Mouse (Mus musculus): ENCODE results near the gene Padi1. TPM values are rescaled to one million over a fixed set of nuclear protein-coding genes. Genes with fewer than 3 reads are reported as not detected.

Gene Padi1
- polyA plus RNA-seq, 1 experiment, result 0.13 TPM

- Histone ChIP-seq H3K4me1 (ENCODE audit: control insufficient read depth, insufficient read depth, insufficient read length) (peaks cover 7% of the 10 kb centered on the region), H3K27me3 (ENCODE audit: control insufficient read depth, insufficient read depth, low read length) (no peaks in the 10 kb centered on the region), H3K4me3 (ENCODE audit: extremely low read depth, insufficient read depth, insufficient read length) (peak overlapping the region; percentile 21; the same call in 1 of the 2 replicates), H3K27ac (ENCODE audit: insufficient read depth, low read length) (0 out of 2 replicates have a peak overlapping the region, but pooled peaks have one; percentile 14), H3K36me3 (ENCODE audit: control insufficient read depth, insufficient read depth, low read length) (no peaks in the 10 kb centered on the region)
- TF ChIP-seq CTCF (IDR thresholded peaks at IDR 0.05; ENCODE audit: extremely low read depth, insufficient read depth, insufficient read length, insufficient replicate concordance) (no peak), POLR2A (IDR thresholded peaks at IDR 0.05; ENCODE audit: low read depth, low read length) (no peak)
- peak in 1 of 2 experiments; percentile 11 for DNase-seq (ENCODE audit: low read depth in 1 of 2, low spot score in 2 of 2)
- 16% methylated on average over 13 of the region's 13 CpGs for WGBS
Observed at GRCm38 (mm10) chr4:140770433-140770832, 75.1 kb downstream of the Padi1 start.

- H3K4me3 ChIP-seq (ENCODE audit: extremely low read depth, insufficient read depth, insufficient read length), result no peak overlapping the region
- H3K4me1 ChIP-seq (ENCODE audit: control insufficient read depth, insufficient read depth, insufficient read length), result peaks cover 6% of the 10 kb centered on the region
- H3K36me3 ChIP-seq (ENCODE audit: control insufficient read depth, insufficient read depth, low read length), result no peaks in the 10 kb centered on the region
- TF ChIP-seq POLR2A (IDR thresholded peaks at IDR 0.05; ENCODE audit: low read depth, low read length) (no peak), CTCF (IDR thresholded peaks at IDR 0.05; ENCODE audit: extremely low read depth, insufficient read depth, insufficient read length, insufficient replicate concordance) (no peak)
- DNase-seq (ENCODE audit: low read depth in 1 of 2, low spot score in 2 of 2), result no peak
- no peak overlapping the region for H3K27ac ChIP-seq (ENCODE audit: insufficient read depth, low read length)
- WGBS, result 94% methylated on average over 5 of the region's 5 CpGs
- H3K27me3 ChIP-seq (ENCODE audit: control insufficient read depth, insufficient read depth, low read length), result no peaks in the 10 kb centered on the region
Observed at GRCm38 (mm10) chr4:140768973-140769372, 76.6 kb downstream of the Padi1 start.

- no peak overlapping the region for H3K27ac ChIP-seq (ENCODE audit: insufficient read depth, low read length)
- WGBS, result 52% methylated on average over 3 of the region's 3 CpGs
- TF ChIP-seq POLR2A (IDR thresholded peaks at IDR 0.05; ENCODE audit: low read depth, low read length) (no peak), CTCF (IDR thresholded peaks at IDR 0.05; ENCODE audit: extremely low read depth, insufficient read depth, insufficient read length, insufficient replicate concordance) (no peak)
Observed at GRCm38 (mm10) chr4:140765936-140766335, 79.6 kb downstream of the Padi1 start.

GRCm38 (mm10) chr4:140763158-140763557, 82.4 kb downstream of the Padi1 start:
- WGBS, result 40% methylated on average over 9 of the region's 9 CpGs
- peak; percentile 28 to 65 for DNase-seq (ENCODE audit: low read depth in 1 of 2, low spot score in 2 of 2)

More at GRCm38 (mm10) chr4:140765936-140766335, 79.6 kb downstream of the Padi1 start:
- H3K4me3 ChIP-seq (ENCODE audit: extremely low read depth, insufficient read depth, insufficient read length), result no peak overlapping the region
- no peaks in the 10 kb centered on the region for H3K27me3 ChIP-seq (ENCODE audit: control insufficient read depth, insufficient read depth, low read length)
- no peaks in the 10 kb centered on the region for H3K4me1 ChIP-seq (ENCODE audit: control insufficient read depth, insufficient read depth, insufficient read length)
- DNase-seq (ENCODE audit: low read depth in 1 of 2, low spot score in 2 of 2), result no peak
- no peaks in the 10 kb centered on the region for H3K36me3 ChIP-seq (ENCODE audit: control insufficient read depth, insufficient read depth, low read length)

More at GRCm38 (mm10) chr4:140763158-140763557, 82.4 kb downstream of the Padi1 start:
- Histone ChIP-seq H3K36me3 (ENCODE audit: control insufficient read depth, insufficient read depth, low read length) (no peaks in the 10 kb centered on the region), H3K4me3 (ENCODE audit: extremely low read depth, insufficient read depth, insufficient read length) (no peak overlapping the region), H3K4me1 (ENCODE audit: control insufficient read depth, insufficient read depth, insufficient read length) (no peaks in the 10 kb centered on the region), H3K27ac (ENCODE audit: insufficient read depth, low read length) (no peak overlapping the region), H3K27me3 (ENCODE audit: control insufficient read depth, insufficient read depth, low read length) (no peaks in the 10 kb centered on the region)
- TF ChIP-seq CTCF (IDR thresholded peaks at IDR 0.05; ENCODE audit: extremely low read depth, insufficient read depth, insufficient read length, insufficient replicate concordance) (peak; percentile 65; the same call in 1 of the 2 replicates), POLR2A (IDR thresholded peaks at IDR 0.05; ENCODE audit: low read depth, low read length) (no peak)

Other genes starting within 250 kb of the Padi1 start
- 7.9 and 12.3 TPM in 2 replicates for gene Arhgef10l, start 179.8 kb downstream of the Padi1 start, polyA plus RNA-seq (2012; rRNA removed)
- gene Rcc2, start 145.2 kb downstream of the Padi1 start, polyA plus RNA-seq (2012; rRNA removed), result 86.9 and 101 TPM in 2 replicates
- gene Padi6, start 103.1 kb downstream of the Padi1 start, polyA plus RNA-seq (2012; rRNA removed), result 0.05 and 0.09 TPM in 2 replicates
- 4.1 and 7.3 TPM in 2 replicates for gene Padi4, start 71.5 kb downstream of the Padi1 start, polyA plus RNA-seq (2012; rRNA removed)
- 0.14 and 0.26 TPM in 2 replicates for gene Padi3, start 35.1 kb downstream of the Padi1 start, polyA plus RNA-seq (2012; rRNA removed)
- gene Padi2, start 60.6 kb upstream of the Padi1 start, polyA plus RNA-seq (2012; rRNA removed), result 10.7 and 12.0 TPM in 2 replicates
- 66.0 and 79.2 TPM in 2 replicates for gene Sdhb, start 115.4 kb upstream of the Padi1 start, polyA plus RNA-seq (2012; rRNA removed)
- gene Atp13a2, start 141.1 kb upstream of the Padi1 start, polyA plus RNA-seq (2012; rRNA removed), result 275 and 360 TPM in 2 replicates
- 3.1 and 4.6 TPM in 2 replicates for gene Mfap2, start 164.6 kb upstream of the Padi1 start, polyA plus RNA-seq (2012; rRNA removed)
- 9.8 and 11.7 TPM in 2 replicates for gene Crocc, start 214.8 kb upstream of the Padi1 start, polyA plus RNA-seq (2012; rRNA removed)
- gene Necap2, start 232.6 kb upstream of the Padi1 start, polyA plus RNA-seq (2012; rRNA removed), result 71.3 and 101 TPM in 2 replicates
- gene Spata21, start 242.6 kb upstream of the Padi1 start, polyA plus RNA-seq (2012; rRNA removed), result not detected in 2 replicates

Data from spleen, adult 2 months (tissue).